Mouse (Mus musculus): ENCODE measurements at regions not wholly inside any gene's neighbourhood (a gene's known extent, or its start where the extent isn't known, plus 50 kb on each side); places are given as distances from the start of the nearest gene placed in this dataset.

DNA sequence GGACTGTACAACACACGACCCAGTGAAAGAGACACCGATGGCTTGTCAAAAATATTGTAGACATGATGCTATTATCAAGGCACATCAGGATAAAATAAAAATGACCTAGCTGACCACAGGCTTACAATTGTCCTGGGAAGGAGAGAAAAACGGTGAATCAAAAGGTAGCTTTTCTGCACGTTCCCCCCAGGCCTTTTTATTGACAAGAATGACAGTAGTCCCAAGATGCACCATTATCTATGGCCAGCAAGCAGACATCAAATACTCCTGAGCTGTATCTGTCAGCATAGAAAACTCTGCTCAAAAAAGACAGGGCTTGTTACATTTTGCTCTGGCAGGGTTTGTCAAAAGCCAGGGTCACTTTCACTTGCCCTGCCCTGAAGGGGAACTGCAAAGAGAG, 1753.6 kb upstream of the Zeb2 start:
- 79% methylated on average over 4 of the region's 4 CpGs for WGBS
- no peaks in the 10 kb centered on the region for H3K4me1 ChIP-seq (replicated peaks; ENCODE audit: control insufficient read depth, insufficient read depth, low read length)
- H3K9me3 ChIP-seq (ENCODE audit: control insufficient read depth, low read length): no peaks in the 10 kb centered on the region
- no peak overlapping the region for H3K4me2 ChIP-seq (ENCODE audit: low read depth, low read length)
- no peaks in the 10 kb centered on the region for H3K36me3 ChIP-seq (ENCODE audit: control insufficient read depth, insufficient read depth, low read length)
- no peaks in the 10 kb centered on the region for H3K27me3 ChIP-seq (ENCODE audit: control insufficient read depth, insufficient read depth, low read depth, low read length)
- no peak overlapping the region for H3K27ac ChIP-seq (ENCODE audit: low read length)
- no peak for ATAC-seq (ENCODE audit: low read depth)
- no peak overlapping the region for H3K4me3 ChIP-seq (ENCODE audit: low read length)
- no peak overlapping the region for H3K9ac ChIP-seq (ENCODE audit: low read length)
